Mouse (Mus musculus): Measurements from ENCODE around the gene Olfr223. TPM values are rescaled to one million over a fixed set of nuclear protein-coding genes. Genes with fewer than 3 reads are reported as not detected.
"Not testable (repeated sequence)": the region's sequence is repeated elsewhere in the genome, so short reads cannot be mapped to it uniquely, and the experiment has no call there.

Olfr223 gene
- polyA plus RNA-seq, 1 experiment from 2014 or later, result not detected

- Histone ChIP-seq H3K9me3 (no peaks in the 10 kb centered on the region), H3K27ac (replicated peaks) (no peak overlapping the region), H3K27me3 (no peaks in the 10 kb centered on the region), H3K4me1 (replicated peaks) (no peaks in the 10 kb centered on the region), H3K4me2 (no peak overlapping the region), H3K9ac (no peak overlapping the region), H3K4me3 (no peak overlapping the region), H3K36me3 (no peaks in the 10 kb centered on the region)
- 86% methylated on average over 5 of the region's 5 CpGs for WGBS
- no peak for ATAC-seq (ENCODE audit: low FRiP score, low read depth)
Measured at GRCm38 (mm10) chr11:59628177-59628576, 35.1 kb upstream of the Olfr223 start.

GRCm38 (mm10) chr11:59626192-59626591 lies 33.1 kb upstream of the Olfr223 start:
- 77% methylated on average over 7 of the region's 7 CpGs for WGBS
- H3K36me3 ChIP-seq, result no peaks in the 10 kb centered on the region
- no peaks in the 10 kb centered on the region for H3K9me3 ChIP-seq
- no peaks in the 10 kb centered on the region for H3K4me1 ChIP-seq (replicated peaks)
- no peak overlapping the region for H3K9ac ChIP-seq
- H3K27me3 ChIP-seq, result no peaks in the 10 kb centered on the region
- no peak for ATAC-seq (ENCODE audit: low FRiP score, low read depth)
- H3K27ac ChIP-seq (replicated peaks), result no peak overlapping the region
- no peak overlapping the region for H3K4me3 ChIP-seq
- no peak overlapping the region for H3K4me2 ChIP-seq

- Histone ChIP-seq H3K4me3 (no peak overlapping the region), H3K9me3 (no peaks in the 10 kb centered on the region), H3K27me3 (no peaks in the 10 kb centered on the region), H3K4me1 (replicated peaks) (no peaks in the 10 kb centered on the region), H3K27ac (replicated peaks) (no peak overlapping the region), H3K4me2 (no peak overlapping the region), H3K9ac (no peak overlapping the region), H3K36me3 (no peaks in the 10 kb centered on the region)
- 40% methylated on average over 6 of the region's 6 CpGs for WGBS
- ATAC-seq (ENCODE audit: low FRiP score, low read depth), result peak; percentile 84; the same call in 1 of the 2 replicates
Measured at GRCm38 (mm10) chr11:59624017-59624630, 31.0 kb upstream of the Olfr223 start.

- H3K27me3 ChIP-seq, result no peaks in the 10 kb centered on the region
- no peak overlapping the region for H3K4me2 ChIP-seq
- 78% methylated on average over 3 of the region's 3 CpGs for WGBS
- H3K9me3 ChIP-seq, result no peaks in the 10 kb centered on the region
- H3K36me3 ChIP-seq, result no peaks in the 10 kb centered on the region
- H3K9ac ChIP-seq, result no peak overlapping the region
- no peak for ATAC-seq (ENCODE audit: low FRiP score, low read depth)
- H3K27ac ChIP-seq (replicated peaks), result no peak overlapping the region
- H3K4me1 ChIP-seq (replicated peaks), result no peaks in the 10 kb centered on the region
- no peak overlapping the region for H3K4me3 ChIP-seq
Measured at GRCm38 (mm10) chr11:59622214-59622613, 29.1 kb upstream of the Olfr223 start.

- H3K27me3 ChIP-seq, result not testable (repeated sequence)
Measured at GRCm38 (mm10) chr11:59616986-59617385, 23.9 kb upstream of the Olfr223 start.

GRCm38 (mm10) chr11:59614120-59614519 lies 21.0 kb upstream of the Olfr223 start:
- no peaks in the 10 kb centered on the region for H3K4me1 ChIP-seq (replicated peaks)
- 51% methylated on average over 4 of the region's 4 CpGs for WGBS

More at GRCm38 (mm10) chr11:59616986-59617385, 23.9 kb upstream of the Olfr223 start:
- not testable (repeated sequence) for H3K4me1 ChIP-seq (replicated peaks); ATAC-seq (ENCODE audit: low FRiP score, low read depth); H3K4me2 ChIP-seq; H3K27ac ChIP-seq (replicated peaks); H3K36me3 ChIP-seq; H3K9ac ChIP-seq; H3K9me3 ChIP-seq; H3K4me3 ChIP-seq
- 96% methylated on average over 2 of the region's 2 CpGs for WGBS

GRCm38 (mm10) chr11:59611646-59612045 lies 18.6 kb upstream of the Olfr223 start:
- no peak overlapping the region for H3K27ac ChIP-seq (replicated peaks)
- no peaks in the 10 kb centered on the region for H3K27me3 ChIP-seq
- no peak overlapping the region for H3K4me2 ChIP-seq
- ATAC-seq (ENCODE audit: low FRiP score, low read depth), result no peak
- H3K4me3 ChIP-seq, result no peak overlapping the region
- no peaks in the 10 kb centered on the region for H3K36me3 ChIP-seq
- H3K9ac ChIP-seq, result no peak overlapping the region
- no peaks in the 10 kb centered on the region for H3K4me1 ChIP-seq (replicated peaks)
- H3K9me3 ChIP-seq, result no peaks in the 10 kb centered on the region
- 91% methylated on average over 5 of the region's 5 CpGs for WGBS

More at GRCm38 (mm10) chr11:59614120-59614519, 21.0 kb upstream of the Olfr223 start:
- Histone ChIP-seq H3K9ac (no peak overlapping the region), H3K4me2 (no peak overlapping the region), H3K4me3 (no peak overlapping the region), H3K27ac (replicated peaks) (no peak overlapping the region), H3K36me3 (no peaks in the 10 kb centered on the region), H3K27me3 (no peaks in the 10 kb centered on the region), H3K9me3 (no peaks in the 10 kb centered on the region)
- no peak for ATAC-seq (ENCODE audit: low FRiP score, low read depth)

GRCm38 (mm10) chr11:59602287-59602686 lies 9.2 kb upstream of the Olfr223 start:
- H3K9ac ChIP-seq, result no peak overlapping the region
- H3K4me2 ChIP-seq, result no peak overlapping the region
- no peak overlapping the region for H3K4me3 ChIP-seq
- H3K4me1 ChIP-seq (replicated peaks), result no peaks in the 10 kb centered on the region
- no peak overlapping the region for H3K27ac ChIP-seq (replicated peaks)
- WGBS, result 78% methylated on average over 1 of the region's 1 CpGs
- no peaks in the 10 kb centered on the region for H3K27me3 ChIP-seq
- no peaks in the 10 kb centered on the region for H3K9me3 ChIP-seq
- no peak for ATAC-seq (ENCODE audit: low FRiP score, low read depth)
- H3K36me3 ChIP-seq, result no peaks in the 10 kb centered on the region

GRCm38 (mm10) chr11:59600872-59601271 lies 7.8 kb upstream of the Olfr223 start:
- H3K9ac ChIP-seq, result no peak overlapping the region
- no peak overlapping the region for H3K27ac ChIP-seq (replicated peaks)
- no peaks in the 10 kb centered on the region for H3K27me3 ChIP-seq
- no peak for ATAC-seq (ENCODE audit: low FRiP score, low read depth)
- H3K4me2 ChIP-seq, result no peak overlapping the region
- H3K4me3 ChIP-seq, result no peak overlapping the region
- no peaks in the 10 kb centered on the region for H3K36me3 ChIP-seq
- no peaks in the 10 kb centered on the region for H3K4me1 ChIP-seq (replicated peaks)
- 95% methylated on average over 3 of the region's 3 CpGs for WGBS
- no peaks in the 10 kb centered on the region for H3K9me3 ChIP-seq

GRCm38 (mm10) chr11:59599211-59599610 lies 6.1 kb upstream of the Olfr223 start:
- no peak overlapping the region for H3K9ac ChIP-seq
- H3K36me3 ChIP-seq, result no peaks in the 10 kb centered on the region
- H3K9me3 ChIP-seq, result no peaks in the 10 kb centered on the region
- no peaks in the 10 kb centered on the region for H3K27me3 ChIP-seq
- no peak for ATAC-seq (ENCODE audit: low FRiP score, low read depth)
- H3K27ac ChIP-seq (replicated peaks), result no peak overlapping the region
- 78% methylated on average over 7 of the region's 7 CpGs for WGBS
- H3K4me3 ChIP-seq, result no peak overlapping the region
- H3K4me1 ChIP-seq (replicated peaks), result no peaks in the 10 kb centered on the region
- no peak overlapping the region for H3K4me2 ChIP-seq

- no peaks in the 10 kb centered on the region for H3K36me3 ChIP-seq
- no peak overlapping the region for H3K9ac ChIP-seq
- H3K4me3 ChIP-seq, result no peak overlapping the region
- H3K9me3 ChIP-seq, result no peaks in the 10 kb centered on the region
- H3K27me3 ChIP-seq, result no peaks in the 10 kb centered on the region
- no peak for ATAC-seq (ENCODE audit: low FRiP score, low read depth)
- no peak overlapping the region for H3K27ac ChIP-seq (replicated peaks)
- H3K4me1 ChIP-seq (replicated peaks), result no peaks in the 10 kb centered on the region
- WGBS, result 85% methylated on average over 8 of the region's 8 CpGs
- no peak overlapping the region for H3K4me2 ChIP-seq
Measured at GRCm38 (mm10) chr11:59596950-59597349, 3.9 kb upstream of the Olfr223 start.

- Histone ChIP-seq H3K4me1 (replicated peaks) (no peaks in the 10 kb centered on the region), H3K9me3 (no peaks in the 10 kb centered on the region), H3K4me3 (no peak overlapping the region), H3K36me3 (no peaks in the 10 kb centered on the region), H3K9ac (no peak overlapping the region), H3K27me3 (no peaks in the 10 kb centered on the region), H3K27ac (replicated peaks) (no peak overlapping the region), H3K4me2 (no peak overlapping the region)
- no peak for ATAC-seq (ENCODE audit: low FRiP score, low read depth)
- WGBS, result 50% methylated on average over 4 of the region's 4 CpGs
Measured at GRCm38 (mm10) chr11:59596091-59596490, 3.0 kb upstream of the Olfr223 start.

GRCm38 (mm10) chr11:59589496-59589895 lies 3.6 kb downstream of the Olfr223 start:
- no peaks in the 10 kb centered on the region for H3K9me3 ChIP-seq
- no peaks in the 10 kb centered on the region for H3K4me1 ChIP-seq (replicated peaks)
- no peak for ATAC-seq (ENCODE audit: low FRiP score, low read depth)
- no peak overlapping the region for H3K4me3 ChIP-seq
- H3K36me3 ChIP-seq, result no peaks in the 10 kb centered on the region
- no peak overlapping the region for H3K9ac ChIP-seq
- no peak overlapping the region for H3K27ac ChIP-seq (replicated peaks)
- H3K4me2 ChIP-seq, result no peak overlapping the region
- no peaks in the 10 kb centered on the region for H3K27me3 ChIP-seq
- 71% methylated on average over 8 of the region's 8 CpGs for WGBS
